16 mouse cellular contexts compared by ENCODE assay signal in genomic region chr3:116401436-116401835, GRCm38 (mm10).
"Had no signal": no experiment of that assay in that cellular context is flagged by ENCODE, and none has a peak within 500 bp of the region (broad histone marks: within the 10 kb centered on the region; RNA-seq: fewer than 3 reads in every experiment).

No protein-coding gene starts in this region.

- DNase-seq: kidney, adult 8-10 months; kidney, postnatal 36 days; layer of hippocampus, adult 9-11 months; layer of hippocampus, postnatal 36 days; lung, embryonic 14.5 days; lung, postnatal 10 days; lung, postnatal 4 days; right cerebral cortex, postnatal 14 days; thymus, adult 18-20 months; thymus, postnatal 25 days had no signal

- H3K9me3 ChIP-seq: limb, embryonic 15.5 days; liver, embryonic 12.5 days; megakaryocyte, embryonic 14.5 days; midbrain, embryonic 15.5 days had no signal

- H3K27ac ChIP-seq: kidney, postnatal 0 days; limb, embryonic 15.5 days; liver, embryonic 12.5 days; midbrain, embryonic 15.5 days had no signal

- ATAC-seq: liver, embryonic 12.5 days; midbrain, embryonic 15.5 days had no signal

- H3K9ac ChIP-seq: limb, embryonic 15.5 days; liver, embryonic 12.5 days; lung, embryonic 14.5 days; midbrain, embryonic 15.5 days had no signal

- H3K27me3 ChIP-seq: limb, embryonic 15.5 days; liver, embryonic 12.5 days; megakaryocyte, embryonic 14.5 days; midbrain, embryonic 15.5 days had no signal

- H3K4me3 ChIP-seq: limb, embryonic 15.5 days; liver, embryonic 12.5 days; megakaryocyte, embryonic 14.5 days; midbrain, embryonic 15.5 days had no signal

- H3K4me2 ChIP-seq: limb, embryonic 15.5 days; liver, embryonic 12.5 days; lung, embryonic 14.5 days; midbrain, embryonic 11.5 days; midbrain, embryonic 15.5 days had no signal

- H3K36me3 ChIP-seq: limb, embryonic 15.5 days; midbrain, embryonic 15.5 days had no signal
